Mouse (Mus musculus) 416B (cell line): Measurements from ENCODE around the gene Retsat.

Experiments used
- DNase-seq: peaks from one replicate; pipeline ENCODE4 v3.0.0; 2011; ENCODE audit warnings: low read depth

Gene Retsat

DNA sequence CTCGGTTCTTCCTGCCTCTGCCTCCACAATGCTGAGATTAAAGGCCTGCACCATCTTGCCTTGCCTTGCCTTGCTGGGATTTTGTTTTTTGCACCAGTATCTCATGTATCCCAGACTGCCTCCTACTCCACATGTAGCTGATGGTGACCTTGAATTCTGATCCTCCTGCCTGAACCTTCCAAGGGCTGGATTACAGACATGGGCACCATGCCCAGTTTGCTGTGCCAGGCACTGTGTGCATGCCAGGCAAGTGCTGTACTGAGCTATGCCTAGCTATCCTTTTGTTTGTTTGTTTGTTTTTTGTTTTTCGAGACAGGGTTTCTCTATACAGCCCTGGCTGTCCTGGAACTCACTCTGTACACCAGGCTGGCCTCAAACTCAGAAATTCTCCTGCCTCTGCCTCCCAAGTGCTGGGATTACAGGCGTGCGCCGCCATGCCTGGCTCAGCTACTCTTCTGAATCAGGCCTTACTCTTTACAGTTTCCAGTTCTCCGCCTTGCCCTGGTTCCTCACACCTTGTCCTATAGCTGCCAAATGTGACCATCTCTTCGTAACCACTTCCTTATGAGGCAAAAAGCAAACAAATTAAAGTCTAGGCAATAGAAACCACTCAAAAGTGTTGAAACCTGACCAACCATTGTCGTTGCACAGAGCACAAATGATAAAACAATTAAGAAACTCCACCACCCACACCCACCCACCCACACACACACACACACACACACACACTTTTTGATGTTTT is 25.6 kb downstream of the Retsat start:
- DNase-seq, result peak; percentile 83

DNA sequence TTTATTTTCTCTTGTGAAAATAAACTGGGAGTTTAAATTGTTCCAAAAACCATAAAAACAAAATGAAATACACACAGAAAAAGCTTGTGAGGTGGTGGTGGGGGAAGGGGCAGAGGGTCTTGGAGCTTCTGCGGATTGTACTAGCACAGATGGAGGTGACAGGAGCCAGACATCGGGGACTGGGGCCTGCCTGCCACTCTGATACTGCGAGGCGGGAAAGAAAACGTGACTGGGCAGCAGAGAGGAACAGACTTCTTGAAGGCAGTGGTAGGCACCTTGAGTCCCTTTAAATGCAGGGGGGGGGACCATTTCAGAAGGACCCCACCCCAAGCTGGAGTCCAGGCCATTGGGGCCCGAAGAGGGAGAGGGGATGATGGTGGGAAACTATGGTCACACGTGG is 28.1 kb downstream of the Retsat start:
- no peak for DNase-seq

DNA sequence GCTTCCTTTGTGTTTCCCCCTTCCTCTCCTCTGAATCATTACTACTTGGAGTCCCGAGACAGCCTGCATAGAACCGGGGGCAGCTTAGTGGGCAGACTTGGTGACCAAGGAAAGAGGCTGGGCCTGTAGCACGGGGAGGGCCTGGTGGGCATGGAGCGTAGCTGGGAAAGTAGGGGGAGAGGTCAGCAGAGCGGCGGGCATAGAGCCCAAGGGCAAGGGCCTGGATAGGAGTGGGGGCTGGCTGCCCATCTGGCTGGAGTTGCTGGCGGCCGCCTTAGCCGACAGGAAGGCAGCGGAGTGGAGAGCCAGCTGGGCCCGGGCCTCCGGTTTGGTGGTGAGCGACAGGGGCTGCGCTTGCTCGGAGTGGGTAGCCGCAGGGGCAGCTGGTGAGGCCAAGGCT is 29.0 kb downstream of the Retsat start:
- no peak for DNase-seq

DNA sequence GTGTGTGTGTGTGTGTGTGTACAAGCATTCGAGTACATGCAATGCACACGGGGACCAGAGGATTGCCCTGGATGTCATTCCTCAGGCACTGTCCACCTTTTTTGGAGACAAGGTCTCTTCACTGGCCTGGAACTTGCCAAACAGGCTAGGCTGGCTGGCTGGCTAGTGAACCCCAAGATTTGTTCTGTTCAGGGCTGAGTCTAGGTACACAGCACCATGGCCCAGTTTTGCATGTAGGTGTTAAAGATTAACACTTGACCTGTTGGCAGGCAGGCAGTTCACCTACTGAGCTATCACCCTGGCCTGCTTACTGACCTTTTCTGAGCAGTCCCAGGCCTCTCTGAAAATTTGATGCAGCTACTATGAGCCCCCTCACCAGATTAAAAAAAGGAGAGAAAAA is 32.1 kb downstream of the Retsat start:
- no peak for DNase-seq

DNA sequence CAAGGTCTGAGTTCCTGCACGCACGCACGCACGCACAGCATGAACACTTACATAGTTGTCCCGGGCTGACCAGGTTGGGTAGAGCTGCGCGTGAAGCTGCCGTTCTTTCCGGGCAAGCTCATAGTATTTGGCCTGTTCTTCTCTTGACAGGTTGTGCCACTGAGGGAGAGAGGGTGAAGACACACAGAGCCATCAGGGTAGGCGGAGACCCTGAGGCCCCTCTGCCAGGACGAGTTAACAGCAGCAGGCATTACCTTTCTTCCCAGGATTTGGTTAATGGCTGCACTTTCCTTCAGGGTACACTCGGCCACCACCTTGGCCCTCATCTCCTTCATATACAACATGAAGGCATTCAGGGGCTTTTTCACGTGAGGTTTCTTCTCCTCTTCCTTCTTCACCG is 32.7 kb downstream of the Retsat start:
- no peak for DNase-seq

DNA sequence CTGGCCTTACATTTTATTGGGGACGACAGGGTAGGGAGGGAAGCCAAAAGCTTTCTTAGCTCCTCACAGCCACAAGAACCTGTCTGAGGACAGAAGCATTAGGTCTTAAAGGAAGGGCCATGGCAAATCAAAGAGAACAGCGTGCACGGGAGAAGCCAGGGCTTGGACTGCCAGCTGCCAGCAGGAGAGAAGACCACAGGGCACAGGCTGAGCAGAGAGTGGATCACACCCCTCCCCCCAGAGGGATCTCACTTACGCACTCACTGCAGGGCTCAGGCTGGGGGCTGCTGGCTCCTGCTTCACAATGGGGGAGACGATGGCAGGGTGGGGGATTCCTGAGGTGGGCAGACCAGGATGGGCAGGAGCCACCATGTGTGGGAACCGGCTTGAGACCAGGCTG is 33.4 kb downstream of the Retsat start:
- no peak for DNase-seq

DNA sequence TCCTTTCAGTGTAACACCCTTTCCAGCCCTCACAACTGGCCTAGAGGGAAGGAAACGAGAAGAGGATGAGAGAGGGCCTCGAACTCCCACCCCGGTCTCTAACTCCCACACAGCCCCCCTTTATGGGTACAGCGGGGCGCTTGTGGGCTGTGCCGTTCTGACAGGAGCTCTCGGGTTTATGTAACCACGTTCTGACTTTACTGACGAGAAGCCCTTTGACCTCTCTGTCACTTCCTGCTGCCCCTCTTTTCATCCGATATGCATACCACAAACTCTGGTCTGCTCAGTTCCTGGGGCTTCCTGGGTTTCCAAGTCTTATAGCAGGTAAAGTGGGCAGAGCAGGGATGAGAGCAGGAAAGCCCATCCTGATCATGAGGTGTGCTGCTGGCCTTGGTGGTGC is 36.0 kb downstream of the Retsat start:
- no peak for DNase-seq

DNA sequence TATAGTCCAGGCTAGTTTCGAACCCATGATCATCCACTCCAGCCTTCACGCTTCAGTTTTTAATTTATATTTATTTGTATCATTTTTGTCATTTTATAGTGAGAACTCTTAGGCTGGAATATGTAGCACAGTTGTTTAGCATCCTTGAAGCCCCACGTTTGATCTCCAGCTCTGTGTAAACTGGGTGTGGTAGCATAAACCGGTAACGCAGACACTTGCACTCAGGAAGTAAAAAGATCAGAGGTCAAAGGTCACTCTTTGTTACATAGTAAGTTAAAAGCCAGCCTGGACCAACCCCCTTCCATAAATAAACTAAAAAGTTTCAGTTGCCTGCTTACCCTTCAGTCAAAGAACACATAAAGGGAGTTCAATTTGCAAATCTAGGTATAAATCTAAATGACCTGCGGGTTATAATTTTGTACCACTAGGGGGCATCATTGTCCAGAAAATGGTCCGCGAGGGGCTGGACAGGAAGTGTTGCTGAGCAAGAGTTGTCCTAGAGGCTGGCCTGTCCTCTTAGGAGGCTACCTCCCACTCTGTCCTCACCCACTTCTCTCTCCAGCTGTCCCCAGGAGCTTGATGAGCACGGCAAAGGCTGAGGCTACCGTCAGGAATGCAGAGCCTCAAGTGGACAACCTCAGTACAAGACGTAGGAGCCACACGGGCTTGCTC is 37.6 kb downstream of the Retsat start:
- peak; percentile 85 for DNase-seq

DNA sequence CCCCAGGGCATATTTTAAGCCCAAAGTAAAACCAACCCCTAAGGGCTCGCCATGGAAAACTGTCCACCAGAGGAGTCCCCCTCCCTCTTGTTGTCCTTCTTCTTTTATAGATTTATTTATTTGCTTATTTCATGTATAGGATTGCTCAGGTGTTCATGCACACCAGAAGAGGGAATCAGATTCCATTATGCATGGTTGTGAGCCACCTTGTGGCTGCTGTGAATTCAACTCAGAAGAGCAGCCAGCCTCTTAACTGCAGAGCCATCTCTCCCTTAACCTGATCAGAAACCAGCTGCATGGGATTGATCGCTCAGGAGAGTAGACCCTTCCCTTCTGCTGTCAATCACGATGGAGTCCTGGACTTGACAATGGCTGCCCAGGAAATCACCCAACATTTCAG is 38.7 kb downstream of the Retsat start:
- DNase-seq, result peak; percentile 37

DNA sequence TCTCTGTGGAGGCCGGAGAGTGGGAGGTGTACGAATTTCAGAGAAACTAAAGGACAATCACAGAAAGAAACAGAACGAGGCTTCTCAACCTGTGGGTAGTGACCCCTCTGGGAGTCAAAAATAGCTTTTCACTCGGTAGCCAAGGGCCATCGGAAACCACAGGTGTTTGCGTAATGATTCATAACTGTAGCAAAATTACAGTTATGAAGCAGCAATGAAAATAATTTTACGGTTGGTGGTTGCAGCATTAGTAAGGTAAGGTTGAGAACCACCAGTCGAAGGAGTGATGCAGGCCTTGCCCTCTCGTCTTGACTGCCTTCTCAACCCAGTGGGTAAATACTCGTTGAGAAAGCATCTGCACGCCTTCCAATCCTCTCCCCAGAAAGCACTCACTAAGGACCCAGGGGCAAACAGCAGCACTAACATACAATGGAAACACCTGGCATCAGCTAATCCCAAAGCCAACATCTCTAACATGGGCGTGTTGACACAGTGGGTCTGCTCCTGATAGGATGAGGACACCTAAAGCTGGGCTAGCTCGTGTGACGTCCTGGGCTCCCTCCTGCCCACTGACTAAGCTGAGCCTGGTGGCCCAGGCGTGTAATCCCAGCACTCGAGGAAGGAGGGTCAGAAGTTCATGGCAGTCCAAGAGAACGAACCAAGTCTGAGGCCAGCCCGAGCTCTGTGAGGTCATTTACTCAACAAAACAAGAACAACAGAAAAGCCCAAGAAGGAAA is 43.1 kb downstream of the Retsat start:
- peak; percentile 80 for DNase-seq

DNA sequence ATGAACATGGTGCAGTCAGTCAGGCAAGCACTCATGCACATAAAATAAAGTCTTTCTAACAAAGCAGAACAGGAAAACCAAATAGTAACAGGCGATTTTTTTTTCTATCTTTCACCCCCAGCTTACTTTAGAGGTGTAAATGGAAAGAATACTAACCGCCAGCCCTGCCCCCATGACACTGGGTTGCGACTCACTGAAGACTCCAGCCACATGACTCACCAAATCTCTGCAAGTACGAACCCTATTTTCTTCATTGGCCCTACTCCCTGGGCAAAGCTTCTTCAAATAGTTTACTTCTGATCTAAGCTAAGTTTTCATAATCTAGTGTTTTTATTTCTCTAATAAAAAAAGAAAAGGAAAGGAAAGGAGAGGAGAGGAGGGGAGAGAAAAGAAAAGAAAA is 46.3 kb downstream of the Retsat start:
- peak; percentile 73 for DNase-seq

DNA sequence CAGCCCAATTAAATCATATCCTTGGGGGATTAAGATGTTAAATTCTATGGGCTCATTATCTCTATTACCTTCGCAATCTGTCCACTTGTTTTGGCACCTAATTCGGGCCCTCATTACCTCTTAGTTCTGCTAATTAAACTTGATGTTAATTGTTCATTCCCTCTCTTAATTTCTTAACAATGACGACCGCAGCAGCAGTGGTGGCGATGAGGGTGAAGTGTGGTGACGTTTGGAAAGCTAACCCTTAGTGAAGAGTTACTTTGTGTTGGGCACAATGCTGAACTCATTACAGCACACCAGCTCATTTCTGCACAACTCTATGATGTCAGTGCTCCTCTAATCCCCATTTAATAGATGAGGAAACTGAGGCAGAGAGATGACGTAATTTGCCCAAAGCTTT is 47.1 kb downstream of the Retsat start:
- DNase-seq, result no peak

DNA sequence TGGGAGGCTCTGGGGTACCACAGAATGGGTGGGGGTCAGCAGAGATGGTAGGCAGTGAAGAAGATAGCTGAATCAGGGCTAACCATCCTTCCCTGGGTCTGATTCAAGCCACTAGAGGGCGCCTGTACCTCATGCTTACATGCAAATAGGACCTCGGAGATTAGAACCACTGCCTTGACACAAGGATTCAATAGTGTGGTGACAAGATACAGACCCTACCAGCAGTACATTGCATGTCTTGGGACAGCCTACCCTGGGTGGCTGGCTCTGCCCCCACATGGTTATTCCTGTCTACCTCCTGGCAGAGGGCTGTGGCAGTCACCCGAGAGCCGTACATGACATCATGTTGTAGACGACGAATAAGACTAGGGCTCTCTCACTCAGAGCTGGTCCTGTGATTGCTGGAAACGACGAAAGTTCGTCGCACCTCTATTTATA is 49.1 kb downstream of the Retsat start:
- DNase-seq, result peak; percentile 74

DNA sequence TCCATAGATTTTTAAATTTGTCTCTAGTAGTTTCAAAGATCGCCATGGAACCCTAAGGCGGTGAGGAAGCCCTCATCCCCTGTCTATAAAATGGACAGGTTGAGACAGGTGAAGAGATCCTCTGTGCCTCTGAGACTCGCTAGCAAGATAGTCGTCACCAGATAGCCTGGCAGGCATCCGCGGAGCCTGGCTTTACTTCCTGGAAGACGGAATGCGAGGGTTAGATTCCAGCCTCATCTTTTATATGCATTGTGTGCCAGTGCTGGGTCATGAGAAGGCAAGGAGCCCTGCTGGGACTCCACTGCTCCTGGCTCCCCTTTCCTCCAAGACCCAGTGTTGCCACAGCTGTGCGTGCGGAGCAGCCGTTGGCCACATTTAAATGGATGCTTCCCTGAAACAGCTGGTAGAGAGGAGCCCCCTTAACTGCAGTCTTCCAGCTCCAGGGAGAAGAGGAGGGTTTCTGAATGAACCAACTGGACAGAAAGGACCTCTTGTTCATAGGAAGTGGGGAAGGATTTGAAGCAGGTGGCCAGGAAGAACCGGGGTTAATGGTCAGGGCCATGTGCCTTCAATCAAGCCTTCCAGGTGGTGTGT is 49.8 kb downstream of the Retsat start:
- no peak for DNase-seq

DNA sequence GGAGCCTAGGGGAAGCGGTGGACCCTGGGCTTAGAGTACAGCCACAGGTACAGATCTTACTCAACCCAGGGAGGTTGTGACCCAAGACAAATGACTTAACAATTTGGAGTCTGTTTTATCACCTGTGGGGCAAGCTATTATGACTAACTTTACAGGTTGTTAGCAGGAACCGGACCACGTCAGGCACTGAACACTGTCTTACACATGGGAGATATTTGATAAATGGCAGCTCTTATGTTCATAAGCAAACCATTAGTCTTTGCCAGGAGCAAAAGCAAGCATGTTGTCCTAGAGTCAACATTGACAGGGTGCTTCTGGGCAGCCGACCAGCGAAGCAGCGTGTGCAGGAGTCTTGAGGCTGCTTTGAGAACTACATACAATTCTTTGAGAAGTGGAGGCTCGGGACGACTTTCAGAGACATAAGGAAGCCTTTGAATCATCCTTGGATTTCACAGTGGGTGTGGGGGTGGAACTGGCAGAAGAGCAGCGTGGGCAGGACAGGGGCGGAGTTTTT is 52.1 kb downstream of the Retsat start:
- no peak for DNase-seq

DNA sequence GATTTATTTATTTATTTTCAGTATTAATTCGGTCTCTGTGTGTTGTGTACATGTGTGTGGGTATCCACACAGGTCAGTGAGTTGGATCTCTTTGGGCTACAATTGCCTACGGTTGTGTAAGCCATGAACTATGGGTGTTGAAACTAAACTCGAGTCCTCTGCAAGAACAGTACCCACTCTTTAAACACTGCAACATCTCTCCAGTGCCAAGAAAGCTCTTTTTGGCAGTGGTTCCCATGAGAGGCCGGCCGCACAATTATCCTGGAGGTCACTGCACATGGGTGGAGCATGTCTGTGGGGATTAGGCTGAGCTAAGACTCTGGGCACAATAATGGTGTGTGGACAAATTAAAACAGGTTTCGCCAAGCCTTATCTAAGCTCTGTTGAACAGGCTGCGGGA is 55.1 kb downstream of the Retsat start:
- no peak for DNase-seq

DNA sequence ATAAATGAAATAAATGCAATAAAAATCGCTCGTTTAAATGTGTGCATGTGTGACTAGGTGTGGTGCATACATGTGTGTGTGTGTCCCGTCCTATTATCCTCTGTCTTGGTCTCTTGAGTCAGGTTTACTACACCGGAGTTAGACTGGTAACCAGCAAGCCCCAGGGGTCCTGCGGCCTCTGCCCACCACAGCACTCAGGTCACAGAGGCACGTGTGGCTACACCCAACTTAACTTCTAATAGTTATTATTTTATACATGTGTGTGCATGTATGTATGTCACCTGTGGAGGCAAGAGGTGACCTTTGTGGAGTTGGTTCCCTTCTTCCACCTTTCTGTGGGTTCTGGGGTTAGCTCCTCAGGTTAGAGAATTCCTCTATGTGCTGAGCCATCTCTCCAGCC is 56.1 kb downstream of the Retsat start:
- no peak for DNase-seq

DNA sequence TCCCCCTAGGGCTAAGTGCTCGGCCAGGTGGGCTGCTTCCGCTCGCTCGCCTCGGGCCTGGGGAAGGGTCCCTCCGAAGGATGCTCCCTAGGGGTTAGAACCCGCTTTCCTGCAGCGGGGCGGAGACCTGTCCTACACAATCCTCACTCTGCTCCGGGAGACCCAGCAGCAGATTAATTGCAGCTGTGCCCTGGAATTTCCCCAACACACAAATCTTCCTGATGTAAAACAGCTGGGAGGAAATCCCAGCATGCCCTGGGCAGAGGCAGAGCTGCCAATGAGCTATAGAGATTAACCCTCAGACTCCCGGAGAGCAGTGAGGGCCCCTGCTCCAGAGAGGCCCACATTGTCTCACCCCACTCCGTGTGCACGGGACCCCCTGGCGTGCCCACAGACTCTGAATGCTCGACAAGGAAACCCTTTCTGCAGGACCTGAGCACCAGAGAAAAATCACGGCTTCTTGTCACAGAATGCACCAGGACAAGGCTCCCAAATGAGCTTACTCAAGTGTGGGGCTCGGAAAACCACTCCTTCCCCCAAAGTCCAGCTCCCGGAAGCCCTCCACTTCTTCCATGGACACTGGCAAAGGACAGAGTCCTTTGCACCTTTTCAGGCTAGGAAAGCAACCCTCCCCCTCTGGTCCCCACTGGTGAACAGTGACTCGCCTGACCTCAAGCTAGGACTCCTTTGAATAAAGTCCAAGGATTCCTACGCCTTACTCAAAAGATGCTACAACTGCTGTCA is 57.2 kb downstream of the Retsat start:
- DNase-seq, result no peak

DNA sequence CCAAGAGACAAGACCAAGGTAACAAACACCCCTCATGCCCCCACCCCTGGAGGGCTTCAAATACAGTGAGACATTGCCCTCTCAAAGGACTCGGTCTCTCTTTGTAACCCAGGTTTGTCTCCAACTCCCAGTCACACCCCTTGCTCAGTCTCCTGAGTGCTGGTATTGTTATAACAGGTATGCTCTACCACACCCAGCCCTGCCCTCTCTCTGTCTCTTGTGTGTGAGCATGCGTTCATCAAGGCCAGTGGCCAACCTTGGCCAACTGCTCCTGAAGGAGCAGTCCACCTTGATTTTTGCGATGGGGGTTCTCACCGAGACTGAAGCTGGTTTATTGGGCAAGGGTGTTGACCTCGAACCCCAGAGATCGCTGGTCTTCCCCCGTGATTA is 57.8 kb downstream of the Retsat start:
- DNase-seq, result no peak

DNA sequence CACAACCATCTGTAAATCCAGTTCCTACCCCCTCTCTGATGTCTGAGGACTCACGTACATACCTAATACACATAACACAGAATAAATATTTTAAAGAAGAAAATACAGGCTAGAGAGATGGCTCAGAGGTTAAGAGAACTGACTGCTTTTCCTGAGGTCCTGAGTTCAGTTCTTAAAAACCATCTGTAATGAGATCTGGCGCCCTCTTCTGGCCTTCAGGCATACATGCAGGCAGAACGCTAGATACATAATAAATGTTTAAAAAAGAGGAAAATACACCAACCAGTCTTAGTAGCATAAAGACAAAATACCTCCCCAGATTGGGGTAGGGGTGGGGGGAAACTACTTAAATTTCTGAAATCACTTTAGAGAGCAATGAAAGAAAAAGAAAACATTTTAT is 59.7 kb downstream of the Retsat start:
- peak; percentile 75 for DNase-seq
